Mouse (Mus musculus) hindbrain, embryonic 13.5 days (tissue): ENCODE measurements around the gene Olfr281. TPM values are rescaled to one million over a fixed set of nuclear protein-coding genes. Genes with fewer than 3 reads are reported as not detected.

Experiments used
- ATAC-seq: fragments of 200-750 bp; cut with Nextera tagmentation; 2 replicates; pipeline ENCODE4 v1.8.0; 2017; ENCODE audit warnings: moderate TSS enrichment; ENCODE audit not compliant: low FRiP score
- H3K27ac ChIP-seq: fragments of 300-500 bp; sonication (generic); 2 replicates; pipeline ENCODE4 v1.5.1; 2015; ENCODE audit warnings: inconsistent platforms, mild to moderate bottlenecking, moderate library complexity
- H3K27me3 ChIP-seq: fragments of 300-500 bp; sonication (generic); 2 replicates; pipeline ENCODE4 v1.6.1; 2015; ENCODE audit warnings: mild to moderate bottlenecking, inconsistent platforms
- H3K36me3 ChIP-seq: fragments of 300-500 bp; sonication (generic); 2 replicates; pipeline ENCODE4 v1.6.1; 2015; ENCODE audit warnings: mild to moderate bottlenecking, inconsistent platforms
- H3K4me1 ChIP-seq: fragments of 300-500 bp; sonication (generic); replicated peaks from 2 replicates; pipeline ENCODE4 v1.6.1; 2015; ENCODE audit warnings: inconsistent platforms
- H3K4me2 ChIP-seq: fragments of 300-500 bp; sonication (generic); 2 replicates; pipeline ENCODE4 v1.6.1; 2015; ENCODE audit warnings: inconsistent platforms, mild to moderate bottlenecking, moderate library complexity
- H3K4me3 ChIP-seq: fragments of 300-500 bp; sonication (generic); 2 replicates; pipeline ENCODE4 v1.5.1; 2015; ENCODE audit warnings: mild to moderate bottlenecking, inconsistent platforms
- H3K9ac ChIP-seq: fragments of 300-500 bp; sonication (generic); 2 replicates; pipeline ENCODE4 v1.6.1; 2015; ENCODE audit warnings: mild to moderate bottlenecking, inconsistent platforms
- H3K9me3 ChIP-seq: fragments of 300-500 bp; sonication (generic); 2 replicates; pipeline ENCODE4 v1.6.1; 2016; ENCODE audit warnings: inconsistent platforms
- WGBS: fragments of 180-500 bp; shearing (Covaris S2); methylation state at CpG from one replicate; pipeline ENCODE4 v1.1.7; 2015; 5-methylcytosine and 5-hydroxymethylcytosine counted together
- polyA plus RNA-seq: library from polyadenylated mRNA; unstranded; fragments of >200 nt; fragmentation: Nextera tagmentation; extraction: Ambion mirVana; gene quantifications from 2 replicates; pipeline ENCODE4 v1.2.1, GENCODE M21; 2015

The Olfr281 gene
- polyA plus RNA-seq, 1 experiment from 2014 or later: not detected

DNA sequence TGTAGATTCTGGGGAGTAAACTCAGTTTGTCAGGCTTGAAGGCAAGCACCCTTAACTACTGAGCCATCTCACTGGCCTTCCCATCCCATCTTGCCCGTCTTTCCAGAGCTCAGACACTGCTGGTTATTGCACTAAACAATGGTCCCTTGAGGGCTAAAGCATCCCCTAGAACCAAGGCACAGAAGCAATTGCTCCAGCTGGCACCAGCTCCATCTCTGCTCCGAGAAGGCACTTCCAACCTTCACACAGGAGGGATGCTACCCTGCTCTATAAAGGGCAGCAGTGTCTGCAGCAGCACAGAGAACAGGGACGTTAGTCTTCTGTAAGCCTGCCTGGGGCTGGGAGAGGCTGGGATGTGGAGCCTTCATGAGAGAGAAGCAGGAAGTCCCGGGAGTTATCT is 39.7 kb downstream of the Olfr281 start, which contains the start of gene Olfr279:
Olfr279 (plus strand) TSS at position 301 of the 400 bp plus-strand sequence.
- Histone ChIP-seq H3K4me3 (no peak within 1 kb of the TSS), H3K36me3 (no peaks in the 10 kb centered on the region), H3K4me2 (no peak within 1 kb of the TSS), H3K27me3 (no peaks in the 10 kb centered on the region), H3K9me3 (no peaks in the 10 kb centered on the region), H3K9ac (no peak within 1 kb of the TSS), H3K27ac (no peak within 1 kb of the TSS), H3K4me1 (no peaks in the 10 kb centered on the region)
- 71% methylated on average over 4 of the region's 4 CpGs for WGBS
- no peak for ATAC-seq

DNA sequence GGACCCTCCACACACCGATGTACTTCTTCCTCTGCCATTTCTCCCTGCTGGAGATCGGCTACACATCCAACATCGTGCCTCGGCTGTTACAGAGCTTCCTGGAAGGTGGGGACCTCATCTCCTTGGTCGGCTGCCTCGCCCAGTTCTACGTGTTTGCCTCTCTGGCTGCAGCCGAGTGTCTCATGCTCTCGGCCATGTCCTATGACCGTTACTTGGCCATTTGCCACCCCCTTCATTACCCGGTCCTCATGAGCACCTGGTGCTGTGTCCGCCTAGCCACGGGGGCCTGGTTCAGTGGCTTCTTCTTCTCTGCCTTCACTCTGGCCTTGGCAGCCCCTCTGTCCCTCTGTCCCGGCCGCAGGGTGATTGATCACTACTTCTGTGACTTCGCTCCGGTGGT is 45.2 kb downstream of the Olfr281 start:
- WGBS: 89% methylated on average over 17 of the region's 17 CpGs
- ATAC-seq: no peak
- no peak overlapping the region for H3K9ac ChIP-seq

DNA sequence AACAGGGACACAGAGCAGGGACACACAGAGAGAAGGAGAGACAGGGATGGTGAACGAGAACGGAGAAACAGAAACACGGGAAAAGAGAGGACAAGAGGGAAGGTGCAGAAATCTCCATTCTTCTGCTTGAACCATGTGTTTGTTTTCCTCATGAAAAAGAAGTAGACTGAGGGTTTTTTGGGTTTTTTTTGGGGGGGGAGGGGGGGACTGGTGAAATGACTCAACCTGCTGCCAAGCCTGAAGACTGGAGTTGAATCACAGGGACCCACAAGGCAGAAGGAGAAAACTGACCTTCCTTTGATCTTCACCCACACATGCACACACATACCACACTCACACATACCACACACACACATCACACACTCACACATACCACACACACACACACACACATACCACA is 50.9 kb downstream of the Olfr281 start:
- no peaks in the 10 kb centered on the region for H3K27me3 ChIP-seq
- ATAC-seq: no peak
- 87% methylated on average over 3 of the region's 3 CpGs for WGBS

More for the DNA sequence above, 45.2 kb downstream of the Olfr281 start:
- Histone ChIP-seq H3K4me2 (no peak overlapping the region), H3K27me3 (no peaks in the 10 kb centered on the region), H3K4me3 (no peak overlapping the region), H3K36me3 (no peaks in the 10 kb centered on the region), H3K27ac (no peak overlapping the region), H3K9me3 (no peaks in the 10 kb centered on the region), H3K4me1 (no peaks in the 10 kb centered on the region)

DNA sequence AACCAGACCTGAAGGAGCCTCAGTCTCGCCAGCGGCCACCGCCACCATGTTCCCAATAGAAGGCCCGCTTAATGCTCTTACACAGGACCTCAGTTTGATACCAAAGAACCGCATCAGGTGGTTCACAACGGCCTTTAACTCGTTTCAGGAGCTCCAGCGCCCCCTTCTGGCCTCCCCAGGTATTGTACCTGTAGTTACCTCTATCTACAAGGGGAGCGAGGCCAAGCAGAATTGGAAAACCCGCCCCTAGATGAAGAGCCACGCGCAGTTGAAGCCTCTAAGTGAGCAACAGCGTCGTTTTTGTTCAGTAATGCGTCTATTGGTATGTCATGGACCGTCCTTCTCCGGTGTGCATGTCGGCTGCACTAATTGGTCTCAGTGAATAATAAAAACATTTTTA is 52.1 kb downstream of the Olfr281 start:
- no peaks in the 10 kb centered on the region for H3K9me3 ChIP-seq
- no peak overlapping the region for H3K4me2 ChIP-seq
- 14% methylated on average over 18 of the region's 18 CpGs for WGBS
- no peak overlapping the region for H3K4me3 ChIP-seq
- no peak overlapping the region for H3K9ac ChIP-seq
- H3K27ac ChIP-seq: no peak overlapping the region
- no peaks in the 10 kb centered on the region for H3K36me3 ChIP-seq
- H3K27me3 ChIP-seq: no peaks in the 10 kb centered on the region
- no peaks in the 10 kb centered on the region for H3K4me1 ChIP-seq
- ATAC-seq: no peak

More for the DNA sequence above, 50.9 kb downstream of the Olfr281 start:
- Histone ChIP-seq H3K36me3 (no peaks in the 10 kb centered on the region), H3K9me3 (no peaks in the 10 kb centered on the region), H3K27ac (no peak overlapping the region), H3K4me1 (no peaks in the 10 kb centered on the region), H3K4me2 (no peak overlapping the region), H3K9ac (no peak overlapping the region), H3K4me3 (no peak overlapping the region)

DNA sequence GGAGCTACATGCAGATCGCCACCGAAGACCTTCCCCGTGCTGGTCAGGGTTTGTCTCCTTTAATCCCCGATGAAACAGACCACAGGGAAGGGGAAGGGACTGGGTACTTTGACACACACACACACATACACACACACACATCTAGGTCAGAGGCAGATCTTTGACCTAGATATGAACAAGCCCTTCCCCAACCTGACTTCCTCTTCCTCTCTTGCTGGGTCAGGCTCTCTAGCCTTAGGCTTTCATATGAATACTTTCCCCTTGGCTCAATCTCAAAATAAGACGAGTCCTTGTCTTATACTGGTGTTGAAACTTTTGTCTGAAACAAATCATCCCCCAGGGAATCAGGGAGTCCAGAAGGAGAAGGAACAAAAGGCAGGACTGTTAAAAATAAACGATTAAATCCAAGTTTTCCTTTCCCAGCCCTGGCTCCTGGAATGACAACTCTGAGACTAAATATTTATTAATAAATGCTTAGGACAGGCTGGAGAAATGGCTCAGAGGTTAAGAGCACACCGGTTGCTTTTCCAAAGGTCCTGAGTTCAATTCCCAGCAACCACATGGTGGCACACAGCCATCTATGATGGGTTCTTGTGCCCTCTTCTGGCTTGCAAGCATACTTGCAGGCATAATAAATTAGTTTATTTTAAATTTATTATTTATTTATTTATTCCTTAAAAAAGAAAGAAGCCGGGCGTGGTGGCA is 54.0 kb downstream of the Olfr281 start:
- Histone ChIP-seq H3K4me1 (peaks cover 8% of the 10 kb centered on the region), H3K27me3 (no peaks in the 10 kb centered on the region), H3K4me2 (no peak overlapping the region), H3K27ac (no peak overlapping the region), H3K36me3 (no peaks in the 10 kb centered on the region), H3K4me3 (no peak overlapping the region), H3K9ac (no peak overlapping the region), H3K9me3 (no peaks in the 10 kb centered on the region)
- no peak for ATAC-seq
- WGBS: 83% methylated on average over 9 of the region's 9 CpGs

DNA sequence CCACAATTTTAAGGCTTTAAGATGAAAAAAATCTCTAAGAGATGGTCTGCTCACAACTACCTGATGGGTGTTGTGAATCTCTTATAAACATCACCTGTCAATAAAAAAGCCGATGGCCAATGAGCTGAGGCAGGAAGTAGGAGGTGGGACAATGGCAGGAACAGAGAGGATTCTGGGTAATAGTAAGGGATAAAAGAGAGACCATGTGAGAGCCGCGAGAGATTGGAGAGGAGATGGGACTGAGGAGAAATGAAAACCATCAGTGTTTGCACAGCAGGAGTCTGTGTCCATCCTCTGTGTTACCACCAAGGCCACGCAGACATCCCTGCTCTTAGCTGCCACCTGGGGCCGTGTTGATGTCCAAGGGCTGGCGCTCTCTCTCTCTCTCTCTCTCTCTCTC is 54.9 kb downstream of the Olfr281 start:
- Histone ChIP-seq H3K4me1 (peaks cover 9% of the 10 kb centered on the region), H3K4me3 (no peak overlapping the region), H3K4me2 (no peak overlapping the region), H3K36me3 (no peaks in the 10 kb centered on the region), H3K9me3 (no peaks in the 10 kb centered on the region), H3K9ac (no peak overlapping the region), H3K27me3 (no peaks in the 10 kb centered on the region), H3K27ac (no peak overlapping the region)
- ATAC-seq: no peak
- 90% methylated on average over 5 of the region's 6 CpGs for WGBS

DNA sequence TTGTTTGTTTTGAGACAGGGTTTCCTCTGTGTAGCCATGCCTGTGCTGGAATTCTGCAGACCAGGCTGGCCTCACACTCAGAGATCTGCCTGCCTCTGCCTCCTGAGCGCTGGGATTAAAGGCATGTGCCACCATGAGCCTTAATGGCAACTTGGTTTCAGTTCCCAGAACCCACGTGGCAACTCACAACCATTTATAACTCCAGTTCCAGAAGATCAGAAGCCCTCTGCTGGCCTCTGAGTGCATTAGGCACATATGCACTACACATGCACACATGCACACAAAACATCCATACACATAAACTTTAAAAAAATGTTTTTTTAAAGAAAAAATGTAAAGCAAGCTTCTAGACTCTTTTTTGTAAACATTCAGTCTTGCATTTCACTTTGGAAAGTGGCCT is 57.0 kb downstream of the Olfr281 start:
- H3K36me3 ChIP-seq: no peaks in the 10 kb centered on the region
- H3K9me3 ChIP-seq: no peaks in the 10 kb centered on the region
- H3K9ac ChIP-seq: no peak overlapping the region
- H3K4me2 ChIP-seq: no peak overlapping the region
- H3K4me1 ChIP-seq: peaks cover 9% of the 10 kb centered on the region
- H3K4me3 ChIP-seq: no peak overlapping the region
- 53% methylated on average over 2 of the region's 2 CpGs for WGBS
- ATAC-seq: no peak
- H3K27ac ChIP-seq: no peak overlapping the region
- H3K27me3 ChIP-seq: no peaks in the 10 kb centered on the region

Other genes with a start within 250 kb of the Olfr281 start
- not detected in 2 replicates for gene Gm44579, start 231.6 kb upstream of the Olfr281 start, polyA plus RNA-seq
- not detected in 2 replicates for gene Olfr287, start 231.5 kb upstream of the Olfr281 start, polyA plus RNA-seq
- gene Olfr286, start 218.1 kb upstream of the Olfr281 start, polyA plus RNA-seq: not detected in 2 replicates
- not detected in 2 replicates for gene H1fnt, start 195.3 kb upstream of the Olfr281 start, polyA plus RNA-seq
- gene Zfp641, start 156.4 kb upstream of the Olfr281 start, polyA plus RNA-seq: 5.9 and 7.3 TPM in 2 replicates
- not detected in 2 replicates for gene Olfr285, start 135.2 kb upstream of the Olfr281 start, polyA plus RNA-seq
- not detected in 2 replicates for gene Olfr284, start 111.6 kb upstream of the Olfr281 start, polyA plus RNA-seq
- gene Olfr283, start 71.6 kb upstream of the Olfr281 start, polyA plus RNA-seq: not detected in 2 replicates
- not detected in 2 replicates for gene Olfr282, start 21.4 kb upstream of the Olfr281 start, polyA plus RNA-seq
- not detected in 2 replicates for gene OR5BS1P, start 17.3 kb downstream of the Olfr281 start, polyA plus RNA-seq
- not detected in 2 replicates for gene Lalba, start 30.1 kb downstream of the Olfr281 start, polyA plus RNA-seq
- not detected in 2 replicates for gene Olfr279, start 39.8 kb downstream of the Olfr281 start, polyA plus RNA-seq
- gene Kansl2, start 81.7 kb downstream of the Olfr281 start, polyA plus RNA-seq: 131 and 132 TPM in 2 replicates
- 69.7 and 77.0 TPM in 2 replicates for gene Ccnt1, start 118.3 kb downstream of the Olfr281 start, polyA plus RNA-seq
- gene 4930415O20Rik, start 118.4 kb downstream of the Olfr281 start, polyA plus RNA-seq: 0.39 TPM in 1 of 2 replicates, not detected in the other
- 10.1 and 11.7 TPM in 2 replicates for gene Adcy6, start 157.5 kb downstream of the Olfr281 start, polyA plus RNA-seq
- gene Cacnb3, start 178.3 kb downstream of the Olfr281 start, polyA plus RNA-seq: 124 and 135 TPM in 2 replicates
- gene Ddx23, start 210.3 kb downstream of the Olfr281 start, polyA plus RNA-seq: 27.5 and 28.0 TPM in 2 replicates
- 7.3 and 7.4 TPM in 2 replicates for gene Rnd1, start 224.9 kb downstream of the Olfr281 start, polyA plus RNA-seq